Mouse (Mus musculus): ENCODE measurements around the gene Rab1b. TPM values are rescaled to one million over a fixed set of nuclear protein-coding genes. Genes with fewer than 3 reads are reported as not detected.

Gene Rab1b
- polyA plus RNA-seq, 1 experiment from 2014 or later: 286 TPM

GRCm38 (mm10) chr19:5050047-5050905 is 56.6 kb downstream of the Rab1b start, which contains the start of gene Rin1:
Gene Rin1 (plus strand): TSS chr19:5050481.
- H3K27ac ChIP-seq (ENCODE audit: low read depth, low read length): no peak within 1 kb of the TSS
- peak; percentile 38 for ATAC-seq (ENCODE audit: low FRiP score, low TSS enrichment)
- H3K4me3 ChIP-seq (ENCODE audit: low read length): peak within 1 kb of the TSS; percentile 29; the same call in 1 of the 2 replicates
- peaks cover 25% of the 10 kb centered on the region for H3K4me1 ChIP-seq (ENCODE audit: control insufficient read depth, insufficient read depth, low read length)
- WGBS: 13% methylated on average over 14 of the region's 14 CpGs
- H3K9ac ChIP-seq (ENCODE audit: low read depth, low read length): peak within 1 kb of the TSS; percentile 44; the same call in 1 of the 2 replicates
- peaks cover 23% of the 10 kb centered on the region for H3K36me3 ChIP-seq (ENCODE audit: control insufficient read depth, insufficient read depth, low read length)
- H3K27me3 ChIP-seq (ENCODE audit: control insufficient read depth, insufficient read depth, low read length): peaks cover 25% of the 10 kb centered on the region
- peak within 1 kb of the TSS; percentile 36 for H3K4me2 ChIP-seq (replicated peaks; ENCODE audit: low read depth, low read length)
- H3K9me3 ChIP-seq (ENCODE audit: control insufficient read depth, low read length): no peaks in the 10 kb centered on the region

- Histone ChIP-seq H3K36me3 (ENCODE audit: control insufficient read depth, insufficient read depth, low read length) (peaks cover 23% of the 10 kb centered on the region), H3K9ac (ENCODE audit: low read depth, low read length) (no peak overlapping the region)
These were observed 57.5 kb downstream of the Rab1b start for GRCm38 (mm10) chr19:5049325-5049724.

More at GRCm38 (mm10) chr19:5049325-5049724, 57.5 kb downstream of the Rab1b start:
- Histone ChIP-seq H3K27ac (ENCODE audit: low read depth, low read length) (no peak overlapping the region), H3K4me2 (replicated peaks; ENCODE audit: low read depth, low read length) (no peak overlapping the region), H3K4me1 (ENCODE audit: control insufficient read depth, insufficient read depth, low read length) (peaks cover 25% of the 10 kb centered on the region), H3K4me3 (ENCODE audit: low read length) (no peak overlapping the region), H3K27me3 (ENCODE audit: control insufficient read depth, insufficient read depth, low read length) (peaks cover 25% of the 10 kb centered on the region), H3K9me3 (ENCODE audit: control insufficient read depth, low read length) (no peaks in the 10 kb centered on the region)
- no peak for ATAC-seq (ENCODE audit: low FRiP score, low TSS enrichment)
- WGBS: 85% methylated on average over 6 of the region's 6 CpGs

Other genes starting within 250 kb of the Rab1b start
- gene Actn3, start 229.2 kb downstream of the Rab1b start, polyA plus RNA-seq (2014; fragmentation: Nextera tagmentation; extraction: Ambion mirVana): 12.8 and 13.8 TPM in 2 replicates
- gene Zdhhc24, start 228.4 kb downstream of the Rab1b start, polyA plus RNA-seq (2014; fragmentation: Nextera tagmentation; extraction: Ambion mirVana): 8.3 and 9.4 TPM in 2 replicates
- 6.3 and 6.8 TPM in 2 replicates for gene Bbs1, start 200.4 kb downstream of the Rab1b start, polyA plus RNA-seq (2014; fragmentation: Nextera tagmentation; extraction: Ambion mirVana)
- 70.1 and 87.4 TPM in 2 replicates for gene Dpp3, start 178.8 kb downstream of the Rab1b start, polyA plus RNA-seq (2014; fragmentation: Nextera tagmentation; extraction: Ambion mirVana)
- gene Peli3, start 163.9 kb downstream of the Rab1b start, polyA plus RNA-seq (2014; fragmentation: Nextera tagmentation; extraction: Ambion mirVana): 1.5 and 3.8 TPM in 2 replicates
- 137 and 178 TPM in 2 replicates for gene Mrpl11, start 144.9 kb downstream of the Rab1b start, polyA plus RNA-seq (2014; fragmentation: Nextera tagmentation; extraction: Ambion mirVana)
- not detected in 2 replicates for gene Npas4, start 116.8 kb downstream of the Rab1b start, polyA plus RNA-seq (2014; fragmentation: Nextera tagmentation; extraction: Ambion mirVana)
- gene Slc29a2, start 83.2 kb downstream of the Rab1b start, polyA plus RNA-seq (2014; fragmentation: Nextera tagmentation; extraction: Ambion mirVana): 3.5 and 7.9 TPM in 2 replicates
- gene B4gat1, start 68.2 kb downstream of the Rab1b start, polyA plus RNA-seq (2014; fragmentation: Nextera tagmentation; extraction: Ambion mirVana): 35.7 and 44.8 TPM in 2 replicates
- gene AC124502.3, start 68.2 kb downstream of the Rab1b start, polyA plus RNA-seq (2014; fragmentation: Nextera tagmentation; extraction: Ambion mirVana): 1.2 and 1.5 TPM in 2 replicates
- 43.3 and 57.5 TPM in 2 replicates for gene Brms1, start 65.7 kb downstream of the Rab1b start, polyA plus RNA-seq (2014; fragmentation: Nextera tagmentation; extraction: Ambion mirVana)
- gene Rin1, start 56.6 kb downstream of the Rab1b start, polyA plus RNA-seq (2014; fragmentation: Nextera tagmentation; extraction: Ambion mirVana): 2.5 and 4.8 TPM in 2 replicates
- 44.2 and 57.9 TPM in 2 replicates for gene Cd248, start 39.0 kb downstream of the Rab1b start, polyA plus RNA-seq (2014; fragmentation: Nextera tagmentation; extraction: Ambion mirVana)
- gene Tmem151a, start 21.5 kb downstream of the Rab1b start, polyA plus RNA-seq (2014; fragmentation: Nextera tagmentation; extraction: Ambion mirVana): 1.2 and 1.7 TPM in 2 replicates
- 114 and 115 TPM in 2 replicates for gene Yif1a, start 18.5 kb downstream of the Rab1b start, polyA plus RNA-seq (2014; fragmentation: Nextera tagmentation; extraction: Ambion mirVana)
- gene Cnih2, start 8.6 kb downstream of the Rab1b start, polyA plus RNA-seq (2014; fragmentation: Nextera tagmentation; extraction: Ambion mirVana): 23.1 and 26.5 TPM in 2 replicates
- gene Klc2, start 11.5 kb upstream of the Rab1b start, polyA plus RNA-seq (2014; fragmentation: Nextera tagmentation; extraction: Ambion mirVana): 15.4 and 24.5 TPM in 2 replicates
- gene Pacs1, start 166.0 kb upstream of the Rab1b start, polyA plus RNA-seq (2014; fragmentation: Nextera tagmentation; extraction: Ambion mirVana): 17.6 and 30.4 TPM in 2 replicates
- 293 and 384 TPM in 2 replicates for gene Sf3b2, start 188.4 kb upstream of the Rab1b start, polyA plus RNA-seq (2014; fragmentation: Nextera tagmentation; extraction: Ambion mirVana)
- 2.9 and 4.4 TPM in 2 replicates for gene Gal3st3, start 191.3 kb upstream of the Rab1b start, polyA plus RNA-seq (2014; fragmentation: Nextera tagmentation; extraction: Ambion mirVana)
- not detected in 2 replicates for gene Catsper1, start 228.7 kb upstream of the Rab1b start, polyA plus RNA-seq (2014; fragmentation: Nextera tagmentation; extraction: Ambion mirVana)
- 1.3 TPM in 1 of 2 replicates, not detected in the other for gene Cst6, start 242.5 kb upstream of the Rab1b start, polyA plus RNA-seq (2014; fragmentation: Nextera tagmentation; extraction: Ambion mirVana)

All from kidney, embryonic 14.5 days (tissue).